Mouse (Mus musculus) kidney, embryonic 14.5 days (tissue): ENCODE measurements around the gene Pygo1. TPM values are rescaled to one million over a fixed set of nuclear protein-coding genes. Genes with fewer than 3 reads are reported as not detected.

Source experiments
- ATAC-seq: fragments of 200-750 bp; cut with Nextera tagmentation; 2 replicates; pipeline ENCODE4 v1.8.0; 2017; ENCODE audit warnings: moderate number of reproducible peaks, mild to moderate bottlenecking, moderate TSS enrichment, moderate library complexity; ENCODE audit not compliant: low FRiP score, low TSS enrichment
- H3K27ac ChIP-seq: fragments of 300-500 bp; sonication (generic); 2 replicates; pipeline ENCODE4 v1.5.1; 2014; ENCODE audit warnings: low read depth, mild to moderate bottlenecking, low read length, moderate library complexity, mixed read lengths
- H3K27me3 ChIP-seq: fragments of 300-500 bp; sonication (generic); 2 replicates; pipeline ENCODE4 v1.6.1; 2014; ENCODE audit warnings: mild to moderate bottlenecking, low read length; ENCODE audit not compliant: control insufficient read depth, insufficient read depth
- H3K36me3 ChIP-seq: fragments of 300-500 bp; sonication (generic); 2 replicates; pipeline ENCODE4 v1.6.1; 2014; ENCODE audit warnings: low read length, mixed read lengths; ENCODE audit not compliant: control insufficient read depth, insufficient read depth
- H3K4me1 ChIP-seq: fragments of 300-500 bp; sonication (generic); 2 replicates; pipeline ENCODE4 v1.6.1; 2014; ENCODE audit warnings: low read length, mixed read lengths; ENCODE audit not compliant: control insufficient read depth, insufficient read depth
- H3K4me2 ChIP-seq: fragments of 300-500 bp; sonication (generic); replicated peaks from 2 replicates; pipeline ENCODE4 v1.6.1; 2014; ENCODE audit warnings: low read depth, mild to moderate bottlenecking, low read length
- H3K4me3 ChIP-seq: fragments of 300-500 bp; sonication (generic); 2 replicates; pipeline ENCODE4 v1.5.1; 2014; ENCODE audit warnings: mild to moderate bottlenecking, low read length
- H3K9ac ChIP-seq: fragments of 300-500 bp; sonication (generic); 2 replicates; pipeline ENCODE4 v1.6.1; 2014; ENCODE audit warnings: low read depth, mild to moderate bottlenecking, low read length, moderate library complexity
- H3K9me3 ChIP-seq: fragments of 300-500 bp; sonication (generic); 2 replicates; pipeline ENCODE4 v1.6.1; 2016; ENCODE audit warnings: low read length; ENCODE audit not compliant: control insufficient read depth
- WGBS: fragments of 180-500 bp; shearing (Covaris S2); extraction: QIAGEN DNeasy Blood & Tissue Kit; methylation state at CpG from one replicate; pipeline ENCODE4 v1.1.7; 2014; 5-methylcytosine and 5-hydroxymethylcytosine counted together
- polyA plus RNA-seq: library from polyadenylated mRNA; unstranded; fragments of >200 nt; fragmentation: Nextera tagmentation; extraction: Ambion mirVana; gene quantifications from 2 replicates; pipeline ENCODE4 v1.2.1, GENCODE M21; 2014

Gene Pygo1
- polyA plus RNA-seq, result 5.4 and 7.2 TPM in 2 replicates

GRCm38 (mm10) chr9:72925021-72925934 is at the start of gene Pygo1:
Gene Pygo1, plus strand, starts transcription at chr9:72925645.
- H3K27ac ChIP-seq, result peak within 1 kb of the TSS; percentile 40
- H3K36me3 ChIP-seq, result no peaks in the 10 kb centered on the region; the same call in 1 of the 2 replicates
- H3K4me2 ChIP-seq, result peak within 1 kb of the TSS; percentile 95
- peaks cover 5% of the 10 kb centered on the region; the same call in 1 of the 2 replicates for H3K4me1 ChIP-seq
- WGBS, result under 1% methylated on average over 82 of the region's 108 CpGs
- H3K9ac ChIP-seq, result peak within 1 kb of the TSS; percentile 93
- peak; percentile 90 for ATAC-seq
- H3K9me3 ChIP-seq, result no peaks in the 10 kb centered on the region
- H3K27me3 ChIP-seq, result no peaks in the 10 kb centered on the region
- H3K4me3 ChIP-seq, result peak within 1 kb of the TSS; percentile 52

GRCm38 (mm10) chr9:72875878-72876277 is 49.6 kb upstream of the Pygo1 start:
- Histone ChIP-seq H3K4me2 (no peak overlapping the region), H3K4me3 (no peak overlapping the region), H3K9me3 (no peaks in the 10 kb centered on the region), H3K9ac (no peak overlapping the region), H3K4me1 (peaks cover 49% of the 10 kb centered on the region), H3K36me3 (no peaks in the 10 kb centered on the region), H3K27me3 (no peaks in the 10 kb centered on the region), H3K27ac (no peak overlapping the region)
- 90% methylated on average over 2 of the region's 2 CpGs for WGBS
- ATAC-seq, result no peak

- peaks cover 40% of the 10 kb centered on the region for H3K4me1 ChIP-seq
- H3K4me2 ChIP-seq, result peak overlapping the region; percentile 0; the same call in 1 of the 2 replicates
- ATAC-seq, result peak; percentile 80
- no peak overlapping the region for H3K9ac ChIP-seq
- no peaks in the 10 kb centered on the region for H3K36me3 ChIP-seq
- 6% methylated on average over 11 of the region's 11 CpGs for WGBS
- no peak overlapping the region for H3K4me3 ChIP-seq
- H3K27ac ChIP-seq, result peak overlapping the region; percentile 39; the same call in 1 of the 2 replicates
- no peaks in the 10 kb centered on the region for H3K27me3 ChIP-seq
- H3K9me3 ChIP-seq, result no peaks in the 10 kb centered on the region
Measured at GRCm38 (mm10) chr9:72877905-72878304, 47.5 kb upstream of the Pygo1 start.

GRCm38 (mm10) chr9:72878656-72879055 is 46.8 kb upstream of the Pygo1 start:
- H3K4me2 ChIP-seq, result no peak overlapping the region
- peaks cover 40% of the 10 kb centered on the region for H3K4me1 ChIP-seq
- no peak for ATAC-seq
- no peak overlapping the region for H3K4me3 ChIP-seq
- H3K27me3 ChIP-seq, result no peaks in the 10 kb centered on the region
- no peak overlapping the region for H3K27ac ChIP-seq
- no peaks in the 10 kb centered on the region for H3K36me3 ChIP-seq
- 36% methylated on average over 6 of the region's 6 CpGs for WGBS
- no peak overlapping the region for H3K9ac ChIP-seq
- H3K9me3 ChIP-seq, result no peaks in the 10 kb centered on the region

- Histone ChIP-seq H3K4me3 (no peak overlapping the region), H3K4me2 (no peak overlapping the region), H3K27ac (no peak overlapping the region), H3K27me3 (no peaks in the 10 kb centered on the region), H3K9ac (no peak overlapping the region), H3K36me3 (no peaks in the 10 kb centered on the region), H3K9me3 (no peaks in the 10 kb centered on the region), H3K4me1 (peaks cover 40% of the 10 kb centered on the region)
- no peak for ATAC-seq
- 73% methylated on average over 3 of the region's 3 CpGs for WGBS
Measured at GRCm38 (mm10) chr9:72879601-72880000, 45.8 kb upstream of the Pygo1 start.

GRCm38 (mm10) chr9:72880225-72880960 is 45.1 kb upstream of the Pygo1 start:
- ATAC-seq, result peak; percentile 36; the same call in 1 of the 2 replicates
- H3K4me2 ChIP-seq, result no peak overlapping the region

GRCm38 (mm10) chr9:72881026-72881768 is 44.2 kb upstream of the Pygo1 start:
- Histone ChIP-seq H3K27ac (peak overlapping the region; percentile 4; the same call in 1 of the 2 replicates), H3K9ac (no peak overlapping the region), H3K9me3 (no peaks in the 10 kb centered on the region), H3K4me3 (no peak overlapping the region), H3K36me3 (no peaks in the 10 kb centered on the region), H3K4me2 (no peak overlapping the region), H3K4me1 (peaks cover 40% of the 10 kb centered on the region), H3K27me3 (no peaks in the 10 kb centered on the region)
- WGBS, result 22% methylated on average over 15 of the region's 15 CpGs
- no peak for ATAC-seq

More at GRCm38 (mm10) chr9:72880225-72880960, 45.1 kb upstream of the Pygo1 start:
- Histone ChIP-seq H3K9me3 (no peaks in the 10 kb centered on the region), H3K27ac (peak overlapping the region; percentile 71; the same call in 1 of the 2 replicates), H3K9ac (no peak overlapping the region), H3K27me3 (no peaks in the 10 kb centered on the region), H3K36me3 (no peaks in the 10 kb centered on the region), H3K4me3 (no peak overlapping the region), H3K4me1 (peaks cover 40% of the 10 kb centered on the region)
- 27% methylated on average over 16 of the region's 16 CpGs for WGBS

- 12% methylated on average over 3 of the region's 3 CpGs for WGBS
- Histone ChIP-seq H3K36me3 (no peaks in the 10 kb centered on the region), H3K9me3 (no peaks in the 10 kb centered on the region), H3K9ac (no peak overlapping the region), H3K4me2 (no peak overlapping the region), H3K4me3 (no peak overlapping the region), H3K27ac (no peak overlapping the region), H3K4me1 (peaks cover 24% of the 10 kb centered on the region), H3K27me3 (no peaks in the 10 kb centered on the region)
- ATAC-seq, result peak; percentile 26; the same call in 1 of the 2 replicates
Measured at GRCm38 (mm10) chr9:72883940-72884339, 41.5 kb upstream of the Pygo1 start.
